27 mouse cellular contexts compared by ENCODE assay signal in the genomic region with DNA sequence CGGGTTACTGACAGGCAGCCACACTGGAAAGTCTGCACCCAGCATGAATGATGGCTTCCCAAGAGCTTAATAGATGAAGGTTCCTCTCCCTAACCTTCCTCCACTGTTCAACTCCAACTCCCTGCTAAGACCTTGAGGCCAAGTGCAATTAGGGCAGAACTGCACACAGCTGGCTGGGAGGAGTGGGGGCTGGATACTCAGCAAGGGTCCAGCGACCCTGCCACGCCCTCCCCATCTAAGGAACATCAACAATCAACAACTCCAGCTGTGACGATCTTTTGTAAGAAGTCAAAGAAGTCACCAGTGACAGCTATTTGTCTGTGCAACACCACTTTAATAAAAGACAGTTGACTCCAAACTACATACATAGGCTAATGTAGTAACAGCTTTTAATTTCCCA. TPM values are rescaled to one million over a fixed set of nuclear protein-coding genes. Genes with fewer than 3 reads are reported as not detected.
DNase-seq lines count a peak whose midpoint lies in the region; ATAC-seq and TF ChIP-seq lines count a peak whose summit lies in the region.
"Had no signal": no experiment of that assay in that cellular context is flagged by ENCODE, and none has a peak within 500 bp of the region (broad histone marks: within the 10 kb centered on the region; RNA-seq: fewer than 3 reads in every experiment).

No protein-coding gene starts in this region.

- in situ Hi-C loops in ES-E14 (cut with MboI; ENCODE audit: low sequenced_read_pairs in 2 of 2, unreplicated experiment in 2 of 2), result loop anchor here in 1 of 2 experiments (5.0 kb wide), 1 partner anchor 121 kb away; no protein-coding TSS in a partner anchor

- TF ChIP-seq EP300 in ES-Bruce4 (IDR thresholded peaks at IDR 0.05; ENCODE audit: insufficient read depth, low read depth, low read length), result peak; percentile 95

- no peaks in the 10 kb centered on the region for H3K27me3 ChIP-seq in ES-Bruce4 (ENCODE audit: control insufficient read depth, insufficient read depth, low read length, poor library complexity, severe bottlenecking)
- no peaks in the 10 kb centered on the region for H3K27me3 ChIP-seq in stomach, embryonic 16.5 days (ENCODE audit: control insufficient read depth, insufficient read depth, low read length)
- H3K27me3 ChIP-seq: forebrain, embryonic 15.5 days had no signal

- no peak for ATAC-seq in stomach, embryonic 16.5 days (ENCODE audit: insufficient read depth, low FRiP score)
- ATAC-seq: CD4-positive, CD25-positive, alpha-beta regulatory T cell, adult 4 months; forebrain, embryonic 15.5 days; hindbrain, postnatal 0 days; inflammation-experienced regulatory T-cells, adult 6 months had no signal

- TF ChIP-seq CTCF in ES-Bruce4 (IDR thresholded peaks at IDR 0.05; ENCODE audit: low read depth, low read length), result no peak

- no peak for TF ChIP-seq POLR2A in ES-Bruce4 (IDR thresholded peaks at IDR 0.05; ENCODE audit: insufficient read depth, low read length)

- H3K4me1 ChIP-seq in ES-Bruce4 (ENCODE audit: control insufficient read depth, insufficient read depth, low read length) (peaks cover 2% of the 10 kb centered on the region), ES-E14 (ENCODE audit: control insufficient read depth in 2 of 2, insufficient read depth in 2 of 2, low read length in 2 of 2, poor library complexity in 1 of 2) (peaks cover 7 to 16% of the 10 kb centered on the region in 2 experiments; a peak in 3 of 4 replicates)
- peaks cover 12% of the 10 kb centered on the region for H3K4me1 ChIP-seq in stomach, embryonic 16.5 days (ENCODE audit: control insufficient read depth, insufficient read depth, low read length)

- H3K9ac ChIP-seq in ES-Bruce4 (ENCODE audit: low read depth, poor library complexity, severe bottlenecking), result no peak overlapping the region
- no peak overlapping the region for H3K9ac ChIP-seq in ES-E14 (ENCODE audit: insufficient read depth, low read depth, low read length, poor library complexity, severe bottlenecking)
- no peak overlapping the region for H3K9ac ChIP-seq in stomach, embryonic 16.5 days (ENCODE audit: low read length)
- H3K9ac ChIP-seq: embryonic facial prominence, embryonic 13.5 days; forebrain, embryonic 12.5 days; forebrain, embryonic 15.5 days; heart, embryonic 13.5 days; hindbrain, embryonic 14.5 days had no signal

- WGBS in stomach, embryonic 16.5 days, result 30% methylated on average over 4 of the region's 4 CpGs

- H3K4me3 ChIP-seq in ES-Bruce4 (ENCODE audit: low read depth, low read length) (no peak overlapping the region), ES-E14 (ENCODE audit: insufficient read depth in 1 of 2, low read depth in 1 of 2, low read length in 2 of 2, poor library complexity in 1 of 2, severe bottlenecking in 1 of 2) (0 out of 4 replicates have a peak overlapping the region, but pooled peaks of 1 of the 2 experiments have one; percentile 4)
- no peak overlapping the region for H3K4me3 ChIP-seq in stomach, embryonic 16.5 days (replicated peaks; ENCODE audit: low read length)
- H3K4me3 ChIP-seq: embryonic facial prominence, embryonic 10.5 days; embryonic facial prominence, embryonic 13.5 days; erythroblast, embryonic 14.5 days; forebrain, embryonic 12.5 days; forebrain, embryonic 15.5 days; heart, embryonic 13.5 days had no signal

- H3K36me3 ChIP-seq in ES-Bruce4 (ENCODE audit: control insufficient read depth, insufficient read depth, low read length, poor library complexity, severe bottlenecking) (no peaks in the 10 kb centered on the region), ES-E14 (ENCODE audit: control insufficient read depth, insufficient read depth, low read length, poor library complexity, severe bottlenecking) (no peaks in the 10 kb centered on the region)
- no peaks in the 10 kb centered on the region for H3K36me3 ChIP-seq in stomach, embryonic 16.5 days (ENCODE audit: control insufficient read depth, insufficient read depth, low read length)
- H3K36me3 ChIP-seq: embryonic facial prominence, embryonic 10.5 days; embryonic facial prominence, embryonic 13.5 days; forebrain, embryonic 12.5 days; forebrain, embryonic 15.5 days; heart, embryonic 13.5 days had no signal

- no peak overlapping the region for H3K27ac ChIP-seq in ES-Bruce4 (ENCODE audit: insufficient read depth, low read length)
- H3K27ac ChIP-seq in ES-E14 (ENCODE audit: insufficient read depth, low read depth, low read length, poor library complexity, severe bottlenecking), result no peak overlapping the region
- H3K27ac ChIP-seq in stomach, embryonic 16.5 days (ENCODE audit: low read length), result 0 out of 2 replicates have a peak overlapping the region, but pooled peaks have one; percentile 17
- H3K27ac ChIP-seq: embryonic facial prominence, embryonic 10.5 days; embryonic facial prominence, embryonic 13.5 days; forebrain, embryonic 12.5 days; forebrain, embryonic 15.5 days; heart, embryonic 13.5 days; hindbrain, embryonic 14.5 days; hindbrain, postnatal 0 days had no signal

- DNase-seq in ES-E14 (ENCODE audit: low read depth, low spot score), result peak; percentile 59
- no peak for DNase-seq in embryo, embryonic 10 days (ENCODE audit: low spot score)
- no peak for DNase-seq in right cerebral cortex, postnatal 4 days
- no peak for DNase-seq in ovary, postnatal 36 days (ENCODE audit: low spot score)
- DNase-seq: adrenal gland, adult 2 months; adrenal gland, postnatal 14 days; cerebellum, adult 11 months; cerebellum, adult 2 months; cerebellum, adult 9-11 months; cerebellum, postnatal 25 days; embryo, embryonic 11 days; gastrocnemius, postnatal 25 days; heart, adult 18-20 months; heart, postnatal 14 days; heart, postnatal 4 days had no signal

- H3K4me2 ChIP-seq in stomach, embryonic 16.5 days (ENCODE audit: low read depth, low read length), result no peak overlapping the region
- H3K4me2 ChIP-seq: embryonic facial prominence, embryonic 13.5 days; forebrain, embryonic 12.5 days; forebrain, embryonic 15.5 days; heart, embryonic 13.5 days; hindbrain, embryonic 14.5 days had no signal

- H3K9me3 ChIP-seq in ES-Bruce4 (replicated peaks; ENCODE audit: control insufficient read depth, insufficient read depth, low read length, poor library complexity, severe bottlenecking) (no peaks in the 10 kb centered on the region), ES-E14 (ENCODE audit: control insufficient read depth, insufficient read depth, low read depth, low read length) (no peaks in the 10 kb centered on the region)
- H3K9me3 ChIP-seq in stomach, embryonic 16.5 days (replicated peaks; ENCODE audit: control insufficient read depth, low read length), result no peaks in the 10 kb centered on the region
- H3K9me3 ChIP-seq: embryonic facial prominence, embryonic 10.5 days; embryonic facial prominence, embryonic 13.5 days; forebrain, embryonic 12.5 days; forebrain, embryonic 15.5 days; heart, embryonic 13.5 days had no signal

TF ChIP-seq in ES-E14, 5 proteins besides CTCF, POLR2A, EP300 and RAD21:
- TF ChIP-seq MAFK (IDR thresholded peaks at IDR 0.05; ENCODE audit: insufficient read depth, low read depth, low read length) (no peak), ZNF384 (IDR thresholded peaks at IDR 0.05; ENCODE audit: low read depth, low read length) (no peak), ZC3H11A (IDR thresholded peaks at IDR 0.05; ENCODE audit: borderline replicate concordance, low read depth, low read length) (no peak), CHD2 (IDR thresholded peaks at IDR 0.05; ENCODE audit: low read depth, low read length) (no peak), HCFC1 (IDR thresholded peaks at IDR 0.05; ENCODE audit: borderline replicate concordance, insufficient read depth, low read length) (no peak)

RNA-seq across cellular contexts. Expression of a gene that starts 35.5 kb away (rescaled TPM):
- polyA plus RNA-seq in ES-Bruce4 (2011; ENCODE audit: insufficient read depth, insufficient read length, low read depth, missing spikeins), result 16.8 and 17.5 TPM in 2 replicates
- 92.2 and 135 TPM in 2 replicates for total RNA-seq in ES-E14 (2012; rRNA removed)
- 40.5 and 45.6 TPM in 2 replicates for polyA plus RNA-seq in stomach, embryonic 16.5 days (2015; fragmentation: Nextera tagmentation; extraction: Ambion mirVana)
